Mouse (Mus musculus) midbrain, embryonic 16.5 days (tissue): ENCODE data around the gene Cyb5r1. TPM values are rescaled to one million over a fixed set of nuclear protein-coding genes. Genes with fewer than 3 reads are reported as not detected.

ENCODE experiments used
- ATAC-seq: fragments of 200-750 bp; cut with Nextera tagmentation; 2 replicates; pipeline ENCODE4 v1.8.0; 2017; ENCODE audit warnings: moderate TSS enrichment
- H3K27ac ChIP-seq: fragments of 300-500 bp; sonication (generic); 2 replicates; pipeline ENCODE4 v1.5.1; 2014; ENCODE audit warnings: mild to moderate bottlenecking, low read length, mixed read lengths
- H3K27me3 ChIP-seq: fragments of 300-500 bp; sonication (generic); 2 replicates; pipeline ENCODE4 v1.6.1; 2014; ENCODE audit warnings: low read depth, low read length, mixed read lengths; ENCODE audit not compliant: control insufficient read depth, insufficient read depth
- H3K36me3 ChIP-seq: fragments of 300-500 bp; sonication (generic); 2 replicates; pipeline ENCODE4 v1.6.1; 2014; ENCODE audit warnings: mild to moderate bottlenecking, low read length, moderate library complexity, mixed read lengths; ENCODE audit not compliant: control insufficient read depth, insufficient read depth
- H3K4me1 ChIP-seq: fragments of 300-500 bp; sonication (generic); 2 replicates; pipeline ENCODE4 v1.6.1; 2014; ENCODE audit warnings: mild to moderate bottlenecking, low read length, mixed read lengths; ENCODE audit not compliant: control insufficient read depth, insufficient read depth
- H3K4me2 ChIP-seq: fragments of 300-500 bp; sonication (generic); 2 replicates; pipeline ENCODE4 v1.6.1; 2014; ENCODE audit warnings: mild to moderate bottlenecking, low read length, mixed read lengths
- H3K4me3 ChIP-seq: fragments of 300-500 bp; sonication (generic); 2 replicates; pipeline ENCODE4 v1.5.1; 2014; ENCODE audit warnings: low read depth, mild to moderate bottlenecking, low read length, moderate library complexity, mixed read lengths
- H3K9ac ChIP-seq: fragments of 300-500 bp; sonication (generic); 2 replicates; pipeline ENCODE4 v1.6.1; 2014; ENCODE audit warnings: low read depth, low read length, mixed read lengths
- H3K9me3 ChIP-seq: fragments of 300-500 bp; sonication (generic); replicated peaks from 2 replicates; pipeline ENCODE4 v1.6.1; 2014; ENCODE audit warnings: mild to moderate bottlenecking, low read length, mixed read lengths; ENCODE audit not compliant: control insufficient read depth, poor library complexity, severe bottlenecking
- WGBS: fragments of 180-500 bp; shearing (Covaris S2); extraction: QIAGEN DNeasy Blood & Tissue Kit; methylation state at CpG from one replicate; pipeline ENCODE4 v1.1.7; 2014; 5-methylcytosine and 5-hydroxymethylcytosine counted together
- polyA plus RNA-seq: library from polyadenylated mRNA; unstranded; fragments of >200 nt; fragmentation: Nextera tagmentation; extraction: Ambion mirVana; gene quantifications from 2 replicates; pipeline ENCODE4 v1.2.1, GENCODE M21; 2015

Gene Cyb5r1
- polyA plus RNA-seq, 1 experiment from 2014 or later = 11.4 TPM

GRCm38 (mm10) chr1:134406414-134406771 is 1.0 kb downstream of the Cyb5r1 start:
- H3K4me2 ChIP-seq = peak overlapping the region; percentile 90
- peak overlapping the region; percentile 72 for H3K9ac ChIP-seq
- no peaks in the 10 kb centered on the region for H3K27me3 ChIP-seq
- ATAC-seq = peak; percentile 67
- no peaks in the 10 kb centered on the region for H3K36me3 ChIP-seq
- H3K4me3 ChIP-seq = peak overlapping the region; percentile 59
- H3K27ac ChIP-seq = no peak overlapping the region
- 39% methylated on average over 8 of the region's 8 CpGs for WGBS
- no peaks in the 10 kb centered on the region for H3K4me1 ChIP-seq
- H3K9me3 ChIP-seq = no peaks in the 10 kb centered on the region

GRCm38 (mm10) chr1:134408080-134408479 is 2.7 kb downstream of the Cyb5r1 start:
- Histone ChIP-seq H3K4me2 (no peak overlapping the region), H3K9me3 (no peaks in the 10 kb centered on the region), H3K27me3 (no peaks in the 10 kb centered on the region), H3K4me3 (no peak overlapping the region), H3K4me1 (no peaks in the 10 kb centered on the region), H3K27ac (no peak overlapping the region), H3K9ac (no peak overlapping the region), H3K36me3 (no peaks in the 10 kb centered on the region)
- ATAC-seq = no peak
- WGBS = 76% methylated on average over 8 of the region's 8 CpGs

DNA sequence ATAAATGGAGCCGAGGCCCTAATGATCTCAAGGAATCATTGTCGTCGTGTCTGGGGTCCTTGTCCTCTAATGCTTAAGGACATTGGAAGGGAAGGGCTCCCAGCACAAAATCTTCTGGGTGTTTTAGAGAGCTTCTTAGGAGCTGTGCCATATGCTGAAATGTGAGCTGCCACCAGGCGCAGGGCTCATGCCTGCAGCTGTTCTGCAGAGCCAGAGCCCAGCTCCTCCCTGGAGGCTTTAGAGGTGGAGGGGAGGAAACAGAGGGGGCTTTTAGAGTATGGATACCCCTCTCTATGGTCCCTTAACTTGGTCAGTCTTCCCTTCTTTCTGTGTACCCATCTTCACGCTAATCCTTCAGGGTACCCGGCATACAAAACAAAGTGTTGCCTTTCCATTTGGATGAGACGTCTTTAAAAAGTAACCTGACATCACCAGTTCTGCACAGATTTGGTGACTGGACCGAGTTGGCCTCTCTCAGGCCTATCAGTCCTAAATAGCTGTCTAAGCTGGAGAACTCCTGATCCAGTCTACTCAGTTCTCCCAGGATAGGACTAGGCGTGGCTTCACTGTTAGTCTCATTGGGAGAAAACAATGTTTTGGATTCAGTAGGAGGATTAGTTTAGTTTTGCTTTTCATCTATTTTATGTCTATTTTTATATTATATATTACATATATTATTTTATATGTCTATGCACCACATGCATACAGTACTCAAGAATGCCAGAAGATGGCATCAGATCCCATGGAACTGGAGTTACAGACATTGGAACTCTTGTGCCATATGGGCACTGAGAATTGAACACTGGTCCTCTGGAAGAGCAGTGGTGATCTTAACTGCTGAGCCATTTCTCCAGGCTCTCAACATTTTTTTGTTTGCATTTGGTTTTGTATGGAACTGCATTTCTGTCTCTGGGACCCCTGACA is 6.6 kb downstream of the Cyb5r1 start:
- H3K4me2 ChIP-seq = no peak overlapping the region
- H3K9me3 ChIP-seq = no peaks in the 10 kb centered on the region
- H3K4me3 ChIP-seq = no peak overlapping the region
- no peak overlapping the region for H3K27ac ChIP-seq
- H3K4me1 ChIP-seq = peaks cover 17% of the 10 kb centered on the region
- H3K9ac ChIP-seq = no peak overlapping the region
- H3K27me3 ChIP-seq = no peaks in the 10 kb centered on the region
- no peak for ATAC-seq
- WGBS = 91% methylated on average over 9 of the region's 9 CpGs
- H3K36me3 ChIP-seq = no peaks in the 10 kb centered on the region

GRCm38 (mm10) chr1:134414038-134414437 is 8.7 kb downstream of the Cyb5r1 start:
- no peak for ATAC-seq
- no peaks in the 10 kb centered on the region for H3K36me3 ChIP-seq
- 52% methylated on average over 2 of the region's 2 CpGs for WGBS
- peaks cover 26% of the 10 kb centered on the region for H3K4me1 ChIP-seq
- no peaks in the 10 kb centered on the region for H3K9me3 ChIP-seq
- H3K27me3 ChIP-seq = no peaks in the 10 kb centered on the region
- H3K27ac ChIP-seq = no peak overlapping the region
- H3K9ac ChIP-seq = no peak overlapping the region
- no peak overlapping the region for H3K4me3 ChIP-seq
- no peak overlapping the region for H3K4me2 ChIP-seq

GRCm38 (mm10) chr1:134414501-134415167 is 9.3 kb downstream of the Cyb5r1 start:
- Histone ChIP-seq H3K4me3 (peak overlapping the region; percentile 74), H3K4me1 (peaks cover 30% of the 10 kb centered on the region), H3K27ac (peak overlapping the region; percentile 89), H3K9ac (peak overlapping the region; percentile 21), H3K36me3 (no peaks in the 10 kb centered on the region), H3K4me2 (peak overlapping the region; percentile 70), H3K27me3 (no peaks in the 10 kb centered on the region), H3K9me3 (no peaks in the 10 kb centered on the region)
- WGBS = 13% methylated on average over 11 of the region's 11 CpGs
- ATAC-seq = peak; percentile 18; the same call in 1 of the 2 replicates

- WGBS = under 1% methylated on average over 64 of the region's 77 CpGs
- ATAC-seq = peak; percentile 100
These were observed 9.9 kb downstream of the Cyb5r1 start, which contains the start of gene Adipor1 for GRCm38 (mm10) chr1:134415168-134415831. TSS of gene Adipor1 (plus strand) at chr1:134415378.

GRCm38 (mm10) chr1:134418414-134418975 is 13.1 kb downstream of the Cyb5r1 start:
- Histone ChIP-seq H3K9me3 (no peaks in the 10 kb centered on the region), H3K4me1 (peaks cover 34% of the 10 kb centered on the region), H3K4me3 (no peak overlapping the region), H3K4me2 (no peak overlapping the region), H3K27me3 (no peaks in the 10 kb centered on the region), H3K9ac (no peak overlapping the region), H3K36me3 (peaks cover 2% of the 10 kb centered on the region; the same call in 1 of the 2 replicates), H3K27ac (no peak overlapping the region)
- ATAC-seq = no peak
- WGBS = 86% methylated on average over 2 of the region's 2 CpGs

More at GRCm38 (mm10) chr1:134415168-134415831, 9.9 kb downstream of the Cyb5r1 start, which contains the start of gene Adipor1:
- no peaks in the 10 kb centered on the region for H3K36me3 ChIP-seq
- no peaks in the 10 kb centered on the region for H3K27me3 ChIP-seq
- H3K9ac ChIP-seq = peak within 1 kb of the TSS; percentile 81
- peaks cover 34% of the 10 kb centered on the region for H3K4me1 ChIP-seq
- H3K4me3 ChIP-seq = peak within 1 kb of the TSS; percentile 74
- H3K27ac ChIP-seq = peak within 1 kb of the TSS; percentile 89
- H3K9me3 ChIP-seq = no peaks in the 10 kb centered on the region
- H3K4me2 ChIP-seq = peak within 1 kb of the TSS; percentile 72

GRCm38 (mm10) chr1:134419176-134419575 is 13.8 kb downstream of the Cyb5r1 start:
- Histone ChIP-seq H3K9ac (no peak overlapping the region), H3K27me3 (no peaks in the 10 kb centered on the region), H3K27ac (no peak overlapping the region), H3K4me2 (no peak overlapping the region), H3K9me3 (no peaks in the 10 kb centered on the region), H3K36me3 (peaks cover 5% of the 10 kb centered on the region), H3K4me1 (peaks cover 32% of the 10 kb centered on the region), H3K4me3 (no peak overlapping the region)
- 75% methylated on average over 1 of the region's 1 CpGs for WGBS
- no peak for ATAC-seq
